Mouse (Mus musculus): Measurements from ENCODE around the gene D930007J09Rik. TPM values are rescaled to one million over a fixed set of nuclear protein-coding genes. Genes with fewer than 3 reads are reported as not detected.

Gene D930007J09Rik
- polyA plus RNA-seq, 1 experiment from 2014 or later = not detected

- no peaks in the 10 kb centered on the region for H3K9me3 ChIP-seq
- H3K4me2 ChIP-seq (replicated peaks) = peak overlapping the region; percentile 73
- no peak for ATAC-seq (ENCODE audit: low FRiP score, low read depth)
- 0 out of 2 replicates have a peak overlapping the region, but pooled peaks have one; percentile 84 for H3K9ac ChIP-seq
- peak overlapping the region; percentile 92 for H3K4me3 ChIP-seq
- H3K36me3 ChIP-seq = peaks cover 31% of the 10 kb centered on the region
- H3K4me1 ChIP-seq = peaks cover 25% of the 10 kb centered on the region
- H3K27me3 ChIP-seq = no peaks in the 10 kb centered on the region
- H3K27ac ChIP-seq = no peak overlapping the region
- WGBS = 63% methylated on average over 4 of the region's 4 CpGs
These were observed 1.2 kb upstream of the D930007J09Rik start for GRCm38 (mm10) chr13:32803701-32804345.

GRCm38 (mm10) chr13:32801693-32802221, 892 bp downstream of the D930007J09Rik start, which contains the start of gene Wrnip1:
Gene Wrnip1 (plus strand): TSS chr13:32802038.
- WGBS = under 1% methylated on average over 51 of the region's 51 CpGs
- Histone ChIP-seq H3K4me3 (peak within 1 kb of the TSS; percentile 92), H3K4me2 (replicated peaks) (peak within 1 kb of the TSS; percentile 73), H3K27ac (peak within 1 kb of the TSS; percentile 73), H3K4me1 (peaks cover 34% of the 10 kb centered on the region), H3K9ac (peak within 1 kb of the TSS; percentile 84), H3K27me3 (no peaks in the 10 kb centered on the region), H3K36me3 (peaks cover 14% of the 10 kb centered on the region), H3K9me3 (no peaks in the 10 kb centered on the region)
- peak; percentile 96 for ATAC-seq (ENCODE audit: low FRiP score, low read depth)

GRCm38 (mm10) chr13:32800859-32801258, 1.8 kb downstream of the D930007J09Rik start:
- H3K36me3 ChIP-seq = peaks cover 6% of the 10 kb centered on the region; the same call in 1 of the 2 replicates
- H3K4me3 ChIP-seq = peak overlapping the region; percentile 92
- H3K27ac ChIP-seq = no peak overlapping the region
- H3K9me3 ChIP-seq = no peaks in the 10 kb centered on the region
- H3K27me3 ChIP-seq = no peaks in the 10 kb centered on the region
- no peak for ATAC-seq (ENCODE audit: low FRiP score, low read depth)
- peak overlapping the region; percentile 45; the same call in 1 of the 2 replicates for H3K9ac ChIP-seq
- H3K4me2 ChIP-seq (replicated peaks) = peak overlapping the region; percentile 73
- H3K4me1 ChIP-seq = peaks cover 38% of the 10 kb centered on the region

- H3K36me3 ChIP-seq = no peaks in the 10 kb centered on the region
- no peaks in the 10 kb centered on the region for H3K9me3 ChIP-seq
- H3K9ac ChIP-seq = no peak overlapping the region
- no peak for ATAC-seq (ENCODE audit: low FRiP score, low read depth)
- peaks cover 27% of the 10 kb centered on the region for H3K4me1 ChIP-seq
- H3K27ac ChIP-seq = no peak overlapping the region
- 61% methylated on average over 2 of the region's 2 CpGs for WGBS
- H3K4me3 ChIP-seq = no peak overlapping the region
- H3K4me2 ChIP-seq (replicated peaks) = no peak overlapping the region
- no peaks in the 10 kb centered on the region for H3K27me3 ChIP-seq
These were observed 3.5 kb downstream of the D930007J09Rik start for GRCm38 (mm10) chr13:32799131-32799530.

GRCm38 (mm10) chr13:32797085-32797484, 5.6 kb downstream of the D930007J09Rik start:
- Histone ChIP-seq H3K9me3 (no peaks in the 10 kb centered on the region), H3K27ac (peak overlapping the region; percentile 79), H3K9ac (no peak overlapping the region), H3K4me2 (replicated peaks) (no peak overlapping the region), H3K36me3 (no peaks in the 10 kb centered on the region), H3K4me3 (no peak overlapping the region), H3K27me3 (no peaks in the 10 kb centered on the region), H3K4me1 (peaks cover 13% of the 10 kb centered on the region)
- 38% methylated on average over 1 of the region's 1 CpGs for WGBS
- no peak for ATAC-seq (ENCODE audit: low FRiP score, low read depth)

- H3K4me1 ChIP-seq = peaks cover 13% of the 10 kb centered on the region
- H3K4me3 ChIP-seq = no peak overlapping the region
- peak overlapping the region; percentile 28; the same call in 1 of the 2 replicates for H3K27ac ChIP-seq
- ATAC-seq (ENCODE audit: low FRiP score, low read depth) = no peak
- no peak overlapping the region for H3K4me2 ChIP-seq (replicated peaks)
- no peaks in the 10 kb centered on the region for H3K27me3 ChIP-seq
- H3K9me3 ChIP-seq = no peaks in the 10 kb centered on the region
- no peaks in the 10 kb centered on the region for H3K36me3 ChIP-seq
- no peak overlapping the region for H3K9ac ChIP-seq
- WGBS = 92% methylated on average over 5 of the region's 5 CpGs
These were observed 7.5 kb downstream of the D930007J09Rik start for GRCm38 (mm10) chr13:32795166-32795565.

GRCm38 (mm10) chr13:32794619-32795018, 8.0 kb downstream of the D930007J09Rik start:
- no peak for ATAC-seq (ENCODE audit: low FRiP score, low read depth)
- Histone ChIP-seq H3K36me3 (no peaks in the 10 kb centered on the region), H3K9ac (no peak overlapping the region), H3K4me3 (no peak overlapping the region), H3K4me1 (peaks cover 13% of the 10 kb centered on the region), H3K9me3 (no peaks in the 10 kb centered on the region), H3K4me2 (replicated peaks) (no peak overlapping the region), H3K27me3 (no peaks in the 10 kb centered on the region), H3K27ac (no peak overlapping the region)
- 64% methylated on average over 2 of the region's 2 CpGs for WGBS

GRCm38 (mm10) chr13:32789781-32790180, 12.9 kb downstream of the D930007J09Rik start:
- Histone ChIP-seq H3K27me3 (0 out of 2 replicates have a peak, but pooled peaks cover 2% of the 10 kb centered on the region), H3K4me3 (no peak overlapping the region), H3K9me3 (no peaks in the 10 kb centered on the region), H3K27ac (no peak overlapping the region), H3K36me3 (no peaks in the 10 kb centered on the region), H3K4me1 (no peaks in the 10 kb centered on the region), H3K9ac (no peak overlapping the region), H3K4me2 (replicated peaks) (no peak overlapping the region)
- ATAC-seq (ENCODE audit: low FRiP score, low read depth) = no peak
- 74% methylated on average over 4 of the region's 4 CpGs for WGBS

- H3K4me3 ChIP-seq = no peak overlapping the region
- no peak for ATAC-seq (ENCODE audit: low FRiP score, low read depth)
- no peak overlapping the region for H3K9ac ChIP-seq
- H3K36me3 ChIP-seq = no peaks in the 10 kb centered on the region
- 0 out of 2 replicates have a peak, but pooled peaks cover 2% of the 10 kb centered on the region for H3K27me3 ChIP-seq
- H3K9me3 ChIP-seq = no peaks in the 10 kb centered on the region
- no peak overlapping the region for H3K4me2 ChIP-seq (replicated peaks)
- H3K27ac ChIP-seq = no peak overlapping the region
- no peaks in the 10 kb centered on the region for H3K4me1 ChIP-seq
- WGBS = 63% methylated on average over 2 of the region's 2 CpGs
These were observed 15.1 kb downstream of the D930007J09Rik start for GRCm38 (mm10) chr13:32787584-32787983.

GRCm38 (mm10) chr13:32783816-32784215, 18.8 kb downstream of the D930007J09Rik start, which contains the start of gene Mylk4:
Gene Mylk4 (minus strand): TSS chr13:32783954.
- 81% methylated on average over 8 of the region's 8 CpGs for WGBS
- no peak within 1 kb of the TSS for H3K9ac ChIP-seq
- no peak for ATAC-seq (ENCODE audit: low FRiP score, low read depth)
- no peak within 1 kb of the TSS for H3K27ac ChIP-seq
- H3K36me3 ChIP-seq = no peaks in the 10 kb centered on the region
- no peaks in the 10 kb centered on the region for H3K9me3 ChIP-seq
- no peak within 1 kb of the TSS for H3K4me3 ChIP-seq
- H3K27me3 ChIP-seq = peaks cover 2% of the 10 kb centered on the region; the same call in 1 of the 2 replicates
- no peak within 1 kb of the TSS for H3K4me2 ChIP-seq (replicated peaks)
- H3K4me1 ChIP-seq = peaks cover 6% of the 10 kb centered on the region

GRCm38 (mm10) chr13:32783055-32783454, 19.6 kb downstream of the D930007J09Rik start:
- no peaks in the 10 kb centered on the region for H3K9me3 ChIP-seq
- peaks cover 12% of the 10 kb centered on the region for H3K4me1 ChIP-seq
- no peak overlapping the region for H3K27ac ChIP-seq
- H3K9ac ChIP-seq = no peak overlapping the region
- 59% methylated on average over 5 of the region's 5 CpGs for WGBS
- H3K4me2 ChIP-seq (replicated peaks) = no peak overlapping the region
- H3K36me3 ChIP-seq = no peaks in the 10 kb centered on the region
- peaks cover 2% of the 10 kb centered on the region; the same call in 1 of the 2 replicates for H3K27me3 ChIP-seq
- no peak for ATAC-seq (ENCODE audit: low FRiP score, low read depth)
- H3K4me3 ChIP-seq = no peak overlapping the region

- 54% methylated on average over 3 of the region's 3 CpGs for WGBS
- Histone ChIP-seq H3K4me1 (peaks cover 20% of the 10 kb centered on the region), H3K36me3 (no peaks in the 10 kb centered on the region), H3K4me3 (no peak overlapping the region), H3K27me3 (no peaks in the 10 kb centered on the region; the same call in 1 of the 2 replicates), H3K9ac (no peak overlapping the region), H3K9me3 (no peaks in the 10 kb centered on the region), H3K4me2 (replicated peaks) (no peak overlapping the region; the same call in 1 of the 2 replicates), H3K27ac (peak overlapping the region; percentile 58; the same call in 1 of the 2 replicates)
- 0 out of 2 replicates have a peak, but pooled peaks have one; percentile 42 for ATAC-seq (ENCODE audit: low FRiP score, low read depth)
These were observed 23.8 kb downstream of the D930007J09Rik start for GRCm38 (mm10) chr13:32778861-32779260.
